Mouse (Mus musculus) heart, postnatal 36 days (tissue): ENCODE measurements around the gene Tas2r130. TPM values are rescaled to one million over a fixed set of nuclear protein-coding genes. Genes with fewer than 3 reads are reported as not detected.
"Not testable (repeated sequence)": the region's sequence is repeated elsewhere in the genome, so short reads cannot be mapped to it uniquely, and the experiment has no call there.

Experiments used
- DNase-seq, 2 experiments: peaks; one replicate each; pipeline ENCODE4 v3.0.0; 2021 to 2022
- intact Hi-C: fragments of 180-260 bp; cut with DNase I; formaldehyde crosslinking; loops from one replicate; pipeline ENCODE4 v1.15.1; 2025
- total RNA-seq, 2 experiments: library from RNA; stranded (reverse); gene quantifications; 2 replicates each; pipeline ENCODE4 v1.2.3; 2021

Gene Tas2r130
- not detected for total RNA-seq

DNA sequence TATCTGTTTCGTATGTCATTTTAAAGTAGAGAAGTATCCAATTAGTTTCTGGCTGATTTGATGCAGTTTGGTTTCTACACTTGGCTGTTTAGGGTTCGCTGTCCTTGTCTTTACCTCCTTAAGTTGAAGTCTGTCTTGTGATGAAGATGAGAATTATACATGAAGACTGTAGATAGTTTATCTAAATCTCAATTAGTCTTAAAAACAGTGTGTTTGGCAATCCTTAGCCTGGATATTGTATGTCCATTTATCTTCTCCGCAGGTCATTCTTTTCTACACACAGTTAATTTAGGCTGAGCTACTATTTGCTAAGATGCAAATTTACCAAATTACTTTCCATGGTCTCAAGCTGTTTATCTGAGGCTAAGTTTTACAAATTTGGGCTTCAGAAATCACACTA lies at the start of gene Tas2r130:
TSS of gene Tas2r130 (minus strand) at position 101 of the 400 bp plus-strand sequence.
- no peak for DNase-seq
- intact Hi-C loops, result no loop called here

DNA sequence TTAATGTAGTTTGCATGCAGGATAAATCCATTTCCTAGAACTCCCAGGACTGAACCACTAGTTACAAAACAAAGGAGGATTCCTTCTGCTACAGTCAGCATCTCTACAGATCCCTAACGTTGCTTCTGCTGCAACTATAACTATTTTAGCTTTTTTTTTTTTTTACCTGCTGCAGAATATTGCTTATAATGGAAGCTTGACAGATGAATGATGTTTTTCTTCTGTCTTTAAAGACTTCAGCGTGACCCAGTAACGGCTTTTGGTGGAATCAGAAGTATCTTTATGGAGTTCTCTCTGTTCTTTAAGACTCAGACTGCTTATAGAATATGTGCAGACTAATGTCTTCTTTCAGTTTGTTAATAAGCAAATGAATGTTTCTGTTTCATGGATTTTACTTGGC lies 48.1 kb upstream of the Tas2r130 start, which contains the start of gene Tas2r106:
TSS of gene Tas2r106 (minus strand) at position 101 of the 400 bp plus-strand sequence.
- DNase-seq, result no peak
- intact Hi-C loops, result no loop called here

DNA sequence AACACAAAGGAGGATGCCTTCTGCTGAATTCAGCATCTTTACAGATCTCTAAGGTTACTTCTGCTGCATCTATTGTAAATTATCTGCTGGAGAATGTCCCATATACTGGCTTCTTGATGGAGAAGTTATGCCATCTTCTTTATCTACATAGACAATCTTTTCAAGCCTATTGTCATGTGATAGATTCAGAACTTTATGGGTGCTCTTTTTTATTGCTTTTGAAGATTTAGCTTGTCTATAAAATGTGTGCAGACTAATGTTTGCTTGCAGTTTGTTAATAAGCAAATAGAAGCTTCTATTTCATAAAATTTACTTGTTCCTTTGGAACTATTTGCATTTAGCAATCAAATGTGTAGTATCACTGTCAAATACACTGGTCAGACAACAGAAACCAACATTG lies 29.3 kb upstream of the Tas2r130 start, which contains the start of gene Tas2r107:
TSS of gene Tas2r107 (minus strand) at position 101 of the 400 bp plus-strand sequence.
- intact Hi-C loops, result no loop called here
- DNase-seq, result no peak

DNA sequence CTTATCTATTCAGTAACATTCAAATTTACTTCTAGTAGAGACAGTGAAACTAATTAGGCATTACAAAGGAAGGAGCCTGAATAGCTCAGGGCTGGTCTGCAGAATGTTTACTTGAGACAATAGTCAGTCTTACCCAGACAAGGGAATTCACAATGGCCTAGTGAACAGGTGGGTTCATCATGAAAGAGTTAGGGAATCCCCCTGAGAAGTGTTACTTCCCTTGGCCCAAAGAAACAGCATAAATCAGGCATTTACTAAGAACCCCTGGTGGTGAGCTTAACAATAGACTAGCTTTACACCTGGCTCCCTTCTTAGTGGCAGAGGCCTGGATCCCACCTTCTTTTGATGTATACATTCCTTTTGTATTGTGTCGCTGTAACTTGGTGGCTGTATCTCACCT lies 20.8 kb downstream of the Tas2r130 start:
- intact Hi-C loops, DNase-seq: not testable (repeated sequence)

DNA sequence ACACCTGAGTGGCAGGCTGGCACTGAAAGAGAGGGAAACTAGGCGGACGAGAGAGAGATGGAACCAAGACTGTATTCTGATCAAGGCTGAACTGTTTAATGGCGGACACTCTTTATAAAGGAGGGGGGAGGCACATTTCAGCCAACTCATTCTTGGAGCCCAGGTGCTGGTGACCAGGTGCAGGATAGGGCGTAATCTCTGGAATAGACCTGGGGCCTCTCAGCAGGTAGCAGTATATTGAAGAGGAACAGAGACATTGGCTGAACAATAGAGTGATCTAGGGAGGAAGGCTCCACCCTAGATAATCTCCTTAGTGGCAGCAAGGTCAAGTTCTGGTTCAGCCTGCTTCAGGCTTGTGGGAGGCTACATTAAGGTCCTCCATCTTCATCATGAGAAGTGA lies 25.9 kb downstream of the Tas2r130 start:
- intact Hi-C loops, result no loop called here
- DNase-seq, result no peak

Other genes with a start within 250 kb of the Tas2r130 start
- gene Ybx3, start 242.4 kb downstream of the Tas2r130 start, total RNA-seq, result 100 to 1,000 TPM; 242 to 252 TPM
- gene 5430401F13Rik, start 144.5 kb downstream of the Tas2r130 start, total RNA-seq, result not detected
- not detected for gene Gm6619, start 144.5 kb downstream of the Tas2r130 start, total RNA-seq
- not detected for gene Tas2r107, start 29.2 kb upstream of the Tas2r130 start, total RNA-seq
- gene Tas2r106, start 48.0 kb upstream of the Tas2r130 start, total RNA-seq, result not detected
- not detected for gene Tas2r104, start 54.8 kb upstream of the Tas2r130 start, total RNA-seq
- not detected for gene Tas2r105, start 56.6 kb upstream of the Tas2r130 start, total RNA-seq
- not detected for gene Tas2r114, start 59.2 kb upstream of the Tas2r130 start, total RNA-seq